Mouse (Mus musculus): ENCODE measurements at regions not wholly inside any gene's neighbourhood (a gene's known extent, or its start where the extent isn't known, plus 50 kb on each side); places are given as distances from the start of the nearest gene placed in this dataset.

GRCm38 (mm10) chr5:46182157-46182556, 324.7 kb upstream of the Lcorl start:
- 65% methylated on average over 2 of the region's 2 CpGs for WGBS
- no peak overlapping the region for H3K4me3 ChIP-seq (replicated peaks)
- H3K9ac ChIP-seq (replicated peaks) = no peak overlapping the region
- H3K4me2 ChIP-seq (replicated peaks) = no peak overlapping the region
- H3K27me3 ChIP-seq = no peaks in the 10 kb centered on the region
- ATAC-seq = 0 out of 2 replicates have a peak, but pooled peaks have one; percentile 45
- no peaks in the 10 kb centered on the region for H3K4me1 ChIP-seq (replicated peaks)
- H3K9me3 ChIP-seq = no peaks in the 10 kb centered on the region
- no peaks in the 10 kb centered on the region for H3K36me3 ChIP-seq
- H3K27ac ChIP-seq = no peak overlapping the region

GRCm38 (mm10) chr5:46172315-46172714, 314.9 kb upstream of the Lcorl start:
- no peaks in the 10 kb centered on the region for H3K36me3 ChIP-seq
- ATAC-seq = no peak
- 32% methylated on average over 3 of the region's 3 CpGs for WGBS

GRCm38 (mm10) chr5:46160774-46161173, 303.4 kb upstream of the Lcorl start:
- Histone ChIP-seq H3K4me2 (replicated peaks) (no peak overlapping the region), H3K4me3 (replicated peaks) (no peak overlapping the region), H3K27me3 (no peaks in the 10 kb centered on the region), H3K9ac (replicated peaks) (no peak overlapping the region), H3K36me3 (no peaks in the 10 kb centered on the region), H3K9me3 (no peaks in the 10 kb centered on the region), H3K27ac (no peak overlapping the region), H3K4me1 (replicated peaks) (no peaks in the 10 kb centered on the region)
- ATAC-seq = no peak
- 91% methylated on average over 4 of the region's 4 CpGs for WGBS

More at GRCm38 (mm10) chr5:46172315-46172714, 314.9 kb upstream of the Lcorl start:
- no peak overlapping the region for H3K9ac ChIP-seq (replicated peaks)
- H3K9me3 ChIP-seq = no peaks in the 10 kb centered on the region
- no peak overlapping the region for H3K27ac ChIP-seq
- H3K4me2 ChIP-seq (replicated peaks) = no peak overlapping the region
- 0 out of 2 replicates have a peak, but pooled peaks cover 4% of the 10 kb centered on the region for H3K4me1 ChIP-seq (replicated peaks)
- no peaks in the 10 kb centered on the region for H3K27me3 ChIP-seq
- no peak overlapping the region for H3K4me3 ChIP-seq (replicated peaks)

GRCm38 (mm10) chr5:46151973-46152372, 294.6 kb upstream of the Lcorl start:
- no peaks in the 10 kb centered on the region for H3K27me3 ChIP-seq
- H3K9me3 ChIP-seq = no peaks in the 10 kb centered on the region
- H3K27ac ChIP-seq = no peak overlapping the region
- WGBS = 62% methylated on average over 3 of the region's 3 CpGs
- ATAC-seq = peak; percentile 44; the same call in 1 of the 2 replicates
- no peaks in the 10 kb centered on the region for H3K36me3 ChIP-seq
- H3K9ac ChIP-seq (replicated peaks) = no peak overlapping the region
- peaks cover 19% of the 10 kb centered on the region for H3K4me1 ChIP-seq (replicated peaks)
- no peak overlapping the region for H3K4me2 ChIP-seq (replicated peaks)
- H3K4me3 ChIP-seq (replicated peaks) = no peak overlapping the region

GRCm38 (mm10) chr5:46150825-46151224, 293.4 kb upstream of the Lcorl start:
- no peaks in the 10 kb centered on the region for H3K36me3 ChIP-seq
- H3K9ac ChIP-seq (replicated peaks) = no peak overlapping the region
- peak; percentile 83 for ATAC-seq
- WGBS = 23% methylated on average over 6 of the region's 6 CpGs
- H3K4me1 ChIP-seq (replicated peaks) = peaks cover 19% of the 10 kb centered on the region
- no peaks in the 10 kb centered on the region for H3K27me3 ChIP-seq
- peak overlapping the region; percentile 47; the same call in 1 of the 2 replicates for H3K27ac ChIP-seq
- no peak overlapping the region for H3K4me2 ChIP-seq (replicated peaks)
- H3K4me3 ChIP-seq (replicated peaks) = no peak overlapping the region
- H3K9me3 ChIP-seq = no peaks in the 10 kb centered on the region

GRCm38 (mm10) chr5:46149851-46150615, 292.6 kb upstream of the Lcorl start:
- peak; percentile 44; the same call in 1 of the 2 replicates for ATAC-seq
- Histone ChIP-seq H3K27ac (peak overlapping the region; percentile 32; the same call in 1 of the 2 replicates), H3K4me1 (replicated peaks) (peaks cover 19% of the 10 kb centered on the region), H3K9me3 (no peaks in the 10 kb centered on the region), H3K9ac (replicated peaks) (no peak overlapping the region), H3K4me3 (replicated peaks) (no peak overlapping the region), H3K27me3 (no peaks in the 10 kb centered on the region), H3K4me2 (replicated peaks) (no peak overlapping the region), H3K36me3 (no peaks in the 10 kb centered on the region)
- WGBS = 49% methylated on average over 6 of the region's 6 CpGs

- Histone ChIP-seq H3K4me1 (replicated peaks) (peaks cover 6% of the 10 kb centered on the region), H3K4me3 (replicated peaks) (no peak overlapping the region), H3K27me3 (no peaks in the 10 kb centered on the region), H3K9ac (replicated peaks) (no peak overlapping the region), H3K36me3 (no peaks in the 10 kb centered on the region), H3K9me3 (peaks cover 5% of the 10 kb centered on the region; the same call in 1 of the 2 replicates), H3K4me2 (replicated peaks) (no peak overlapping the region), H3K27ac (no peak overlapping the region)
- no peak for ATAC-seq
- WGBS = 74% methylated on average over 2 of the region's 2 CpGs
Observed at GRCm38 (mm10) chr5:46139024-46139423, 281.6 kb upstream of the Lcorl start.

- WGBS = 17% methylated on average over 3 of the region's 3 CpGs
- ATAC-seq = peak; percentile 56; the same call in 1 of the 2 replicates
- Histone ChIP-seq H3K9ac (replicated peaks) (no peak overlapping the region), H3K4me1 (replicated peaks) (peaks cover 6% of the 10 kb centered on the region), H3K4me2 (replicated peaks) (no peak overlapping the region), H3K4me3 (replicated peaks) (no peak overlapping the region), H3K9me3 (peaks cover 2% of the 10 kb centered on the region; the same call in 1 of the 2 replicates), H3K27me3 (no peaks in the 10 kb centered on the region), H3K36me3 (no peaks in the 10 kb centered on the region), H3K27ac (no peak overlapping the region; the same call in 1 of the 2 replicates)
Observed at GRCm38 (mm10) chr5:46137695-46138094, 280.3 kb upstream of the Lcorl start.

- no peak overlapping the region for H3K4me2 ChIP-seq (replicated peaks)
- H3K9ac ChIP-seq (replicated peaks) = no peak overlapping the region
- H3K4me1 ChIP-seq (replicated peaks) = no peaks in the 10 kb centered on the region
- H3K4me3 ChIP-seq (replicated peaks) = no peak overlapping the region
- H3K36me3 ChIP-seq = no peaks in the 10 kb centered on the region
- WGBS = 69% methylated on average over 4 of the region's 4 CpGs
- no peaks in the 10 kb centered on the region for H3K27me3 ChIP-seq
- no peaks in the 10 kb centered on the region for H3K9me3 ChIP-seq
- ATAC-seq = no peak
- no peak overlapping the region for H3K27ac ChIP-seq
Observed at GRCm38 (mm10) chr5:46108020-46108419, 250.6 kb upstream of the Lcorl start.

GRCm38 (mm10) chr5:46103350-46103749, 245.9 kb upstream of the Lcorl start:
- no peak overlapping the region for H3K4me3 ChIP-seq (replicated peaks)
- H3K36me3 ChIP-seq = no peaks in the 10 kb centered on the region
- WGBS = 78% methylated on average over 4 of the region's 4 CpGs
- H3K27ac ChIP-seq = no peak overlapping the region
- H3K4me1 ChIP-seq (replicated peaks) = no peaks in the 10 kb centered on the region
- no peak overlapping the region for H3K4me2 ChIP-seq (replicated peaks)
- H3K27me3 ChIP-seq = no peaks in the 10 kb centered on the region
- H3K9ac ChIP-seq (replicated peaks) = no peak overlapping the region
- no peak for ATAC-seq
- no peaks in the 10 kb centered on the region for H3K9me3 ChIP-seq

GRCm38 (mm10) chr5:46092549-46092948, 235.1 kb upstream of the Lcorl start:
- H3K4me1 ChIP-seq (replicated peaks) = no peaks in the 10 kb centered on the region
- no peak for ATAC-seq
- no peak overlapping the region for H3K4me2 ChIP-seq (replicated peaks)
- WGBS = 83% methylated on average over 5 of the region's 5 CpGs
- H3K9ac ChIP-seq (replicated peaks) = no peak overlapping the region
- no peak overlapping the region for H3K4me3 ChIP-seq (replicated peaks)
- no peak overlapping the region for H3K27ac ChIP-seq
- H3K36me3 ChIP-seq = no peaks in the 10 kb centered on the region
- H3K9me3 ChIP-seq = no peaks in the 10 kb centered on the region
- no peaks in the 10 kb centered on the region for H3K27me3 ChIP-seq

GRCm38 (mm10) chr5:46086885-46087284, 229.5 kb upstream of the Lcorl start:
- H3K36me3 ChIP-seq = no peaks in the 10 kb centered on the region
- H3K4me3 ChIP-seq (replicated peaks) = no peak overlapping the region
- WGBS = 97% methylated on average over 1 of the region's 1 CpGs
- no peak for ATAC-seq
- H3K9me3 ChIP-seq = no peaks in the 10 kb centered on the region
- H3K4me1 ChIP-seq (replicated peaks) = no peaks in the 10 kb centered on the region
- no peaks in the 10 kb centered on the region for H3K27me3 ChIP-seq
- H3K9ac ChIP-seq (replicated peaks) = no peak overlapping the region
- no peak overlapping the region for H3K4me2 ChIP-seq (replicated peaks)
- H3K27ac ChIP-seq = no peak overlapping the region

Data from midbrain, embryonic 13.5 days (tissue).